Mouse (Mus musculus) ES-Bruce4 (cell line): Measurements from ENCODE around the gene Cpt1b.

ENCODE experiments used
- CTCF ChIP-seq: IDR thresholded peaks from one replicate; pipeline ENCODE4 v1.8.1; 2011; ENCODE audit warnings: low read depth, low read length
- EP300 ChIP-seq: IDR thresholded peaks from 2 replicates; pipeline ENCODE4 v1.6.1; 2011; ENCODE audit warnings: low read depth, low read length; ENCODE audit not compliant: insufficient read depth

GRCm38 (mm10) chr15:89374340-89374739 lies 51.3 kb downstream of the Cpt1b start:
- TF ChIP-seq CTCF = no peak
- no peak for TF ChIP-seq EP300
